Mouse (Mus musculus) cerebellum, adult 11-12 months (tissue): Measurements from ENCODE around the gene Agpat2.

Source experiments
- DNase-seq: peaks from one replicate; pipeline ENCODE4 v3.0.0; 2022

Agpat2 gene

GRCm38 (mm10) chr2:26603720-26604671 is at the start of gene Agpat2:
Gene Agpat2 (minus strand): TSS chr2:26604417.
- DNase-seq: no peak

- peak; percentile 68 for DNase-seq
Measured at GRCm38 (mm10) chr2:26646643-26647293, 42.6 kb upstream of the Agpat2 start.

- DNase-seq: no peak
Measured at GRCm38 (mm10) chr2:26643942-26644341, 39.7 kb upstream of the Agpat2 start.

GRCm38 (mm10) chr2:26641006-26641647 is 36.9 kb upstream of the Agpat2 start:
- no peak for DNase-seq

- DNase-seq: peak; percentile 92
Measured at GRCm38 (mm10) chr2:26639838-26640830, 35.9 kb upstream of the Agpat2 start.

GRCm38 (mm10) chr2:26639083-26639482 is 34.9 kb upstream of the Agpat2 start:
- DNase-seq: no peak

- no peak for DNase-seq
Measured at GRCm38 (mm10) chr2:26638572-26638971, 34.4 kb upstream of the Agpat2 start.

- no peak for DNase-seq
Measured at GRCm38 (mm10) chr2:26638039-26638438, 33.8 kb upstream of the Agpat2 start.

GRCm38 (mm10) chr2:26637316-26637932 is 33.2 kb upstream of the Agpat2 start:
- DNase-seq: no peak

- DNase-seq: no peak
Measured at GRCm38 (mm10) chr2:26636325-26636635, 32.1 kb upstream of the Agpat2 start.

GRCm38 (mm10) chr2:26635489-26636324 is 31.5 kb upstream of the Agpat2 start:
- DNase-seq: no peak

- DNase-seq: no peak
Measured at GRCm38 (mm10) chr2:26634629-26635488, 30.6 kb upstream of the Agpat2 start.

GRCm38 (mm10) chr2:26633953-26634530 is 29.8 kb upstream of the Agpat2 start:
- no peak for DNase-seq

- DNase-seq: no peak
Measured at GRCm38 (mm10) chr2:26632541-26633395, 28.6 kb upstream of the Agpat2 start.

GRCm38 (mm10) chr2:26628792-26629437 is 24.7 kb upstream of the Agpat2 start:
- no peak for DNase-seq

GRCm38 (mm10) chr2:26627921-26628739 is 23.9 kb upstream of the Agpat2 start, which contains the start of gene Fam69b:
Gene Fam69b (plus strand): TSS chr2:26628457.
- DNase-seq: peak; percentile 89

- no peak for DNase-seq
Measured at GRCm38 (mm10) chr2:26626081-26626480, 21.9 kb upstream of the Agpat2 start.
